Mouse (Mus musculus): Measurements from ENCODE around the gene Foxa1. TPM values are rescaled to one million over a fixed set of nuclear protein-coding genes. Genes with fewer than 3 reads are reported as not detected.

The Foxa1 gene
- polyA plus RNA-seq, 1 experiment from 2014 or later: 16.1 TPM

DNA sequence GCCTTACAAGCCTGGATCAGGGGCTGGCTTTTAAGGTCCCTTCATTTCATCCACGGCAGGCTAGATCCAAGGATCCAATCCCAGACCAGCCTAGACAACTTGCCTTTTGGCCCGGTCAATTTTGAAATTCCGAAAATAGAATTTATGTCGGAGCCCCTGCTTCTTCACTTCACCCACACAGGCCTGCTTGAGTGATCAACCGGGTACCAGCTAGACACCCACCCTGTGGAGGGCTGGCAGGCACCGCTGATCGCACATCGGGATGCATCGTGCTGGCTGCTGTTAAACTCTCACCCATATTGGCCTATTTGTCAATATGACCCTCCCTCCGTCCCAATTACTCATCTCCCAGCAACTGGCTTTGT, 3.1 kb downstream of the Foxa1 start:
- Histone ChIP-seq H3K4me3 (ENCODE audit: low read depth, low read length) (peak overlapping the region; percentile 52), H3K27me3 (ENCODE audit: control insufficient read depth, insufficient read depth, low read length) (peaks cover 8% of the 10 kb centered on the region; the same call in 1 of the 2 replicates), H3K27ac (replicated peaks) (peak overlapping the region; percentile 80), H3K36me3 (ENCODE audit: control insufficient read depth, insufficient read depth, low read length) (no peaks in the 10 kb centered on the region; the same call in 1 of the 2 replicates), H3K4me1 (replicated peaks; ENCODE audit: control insufficient read depth, insufficient read depth) (no peaks in the 10 kb centered on the region), H3K4me2 (replicated peaks; ENCODE audit: low read depth) (peak overlapping the region; percentile 60), H3K9ac (ENCODE audit: low read length) (peak overlapping the region; percentile 72), H3K9me3 (ENCODE audit: control insufficient read depth, low read length) (no peaks in the 10 kb centered on the region)
- ATAC-seq (ENCODE audit: low FRiP score, low TSS enrichment): no peak
- WGBS: 3% methylated on average over 10 of the region's 10 CpGs
- TF ChIP-seq CTCF (IDR thresholded peaks at IDR 0.05; ENCODE audit: low read depth) (no peak), EP300 (optimal IDR thresholded peaks at IDR 0.05) (no peak)
- DNase-seq (ENCODE audit: low spot score): peak; percentile 34

DNA sequence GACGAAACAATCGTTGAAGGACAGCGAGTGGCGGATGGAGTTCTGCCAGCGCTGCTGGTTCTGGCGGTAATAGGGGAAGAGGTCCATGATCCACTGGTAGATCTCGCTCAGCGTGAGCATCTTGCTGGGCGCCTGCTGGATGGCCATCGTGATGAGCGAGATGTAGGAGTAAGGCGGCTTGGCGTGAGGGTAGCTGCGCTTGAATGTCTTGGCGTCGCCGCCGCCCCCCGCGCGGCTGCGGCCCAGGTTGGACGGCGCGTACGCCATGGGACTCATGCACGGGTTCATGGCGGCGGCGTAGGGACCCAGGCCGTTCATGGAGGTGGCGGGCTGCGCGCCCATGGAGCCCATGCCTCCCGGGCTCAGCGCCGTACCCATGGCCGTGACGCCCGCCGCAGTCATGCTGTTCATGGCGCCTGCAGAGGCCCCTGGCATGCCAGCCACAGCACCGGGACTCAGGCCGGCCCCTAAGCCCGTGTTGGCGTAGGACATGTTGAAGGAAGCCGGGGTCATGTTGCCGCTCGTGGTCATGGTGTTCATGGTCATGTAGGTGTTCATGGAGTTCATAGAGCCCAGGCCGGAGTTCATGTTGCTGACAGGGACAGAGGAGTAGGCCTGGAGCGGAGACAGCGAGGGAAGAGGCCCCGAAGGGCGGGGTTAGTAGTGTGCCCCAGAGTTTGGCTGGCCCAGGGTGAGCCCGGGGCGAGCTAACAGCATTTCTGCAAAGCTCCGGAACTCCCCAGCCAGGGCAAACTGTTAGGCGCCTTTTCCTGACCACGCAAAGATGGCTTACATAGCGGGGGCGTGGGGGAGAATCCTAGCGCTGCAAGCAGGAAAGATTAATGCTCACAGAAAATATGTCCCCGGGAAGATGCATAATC, 3.7 kb downstream of the Foxa1 start:
- H3K9me3 ChIP-seq (ENCODE audit: control insufficient read depth, low read length): no peaks in the 10 kb centered on the region
- 2% methylated on average over 62 of the region's 63 CpGs for WGBS
- no peaks in the 10 kb centered on the region; the same call in 1 of the 2 replicates for H3K36me3 ChIP-seq (ENCODE audit: control insufficient read depth, insufficient read depth, low read length)
- H3K4me1 ChIP-seq (replicated peaks; ENCODE audit: control insufficient read depth, insufficient read depth): no peaks in the 10 kb centered on the region
- ATAC-seq (ENCODE audit: low FRiP score, low TSS enrichment): no peak
- H3K4me3 ChIP-seq (ENCODE audit: low read depth, low read length): peak overlapping the region; percentile 52
- H3K9ac ChIP-seq (ENCODE audit: low read length): peak overlapping the region; percentile 72
- H3K27me3 ChIP-seq (ENCODE audit: control insufficient read depth, insufficient read depth, low read length): peaks cover 8% of the 10 kb centered on the region; the same call in 1 of the 2 replicates
- peak overlapping the region; percentile 60 for H3K4me2 ChIP-seq (replicated peaks; ENCODE audit: low read depth)
- TF ChIP-seq CTCF (IDR thresholded peaks at IDR 0.05; ENCODE audit: low read depth): no peak
- no peak for TF ChIP-seq EP300 (optimal IDR thresholded peaks at IDR 0.05)
- peak; percentile 61 for DNase-seq (ENCODE audit: low spot score)
- peak overlapping the region; percentile 80 for H3K27ac ChIP-seq (replicated peaks)

DNA sequence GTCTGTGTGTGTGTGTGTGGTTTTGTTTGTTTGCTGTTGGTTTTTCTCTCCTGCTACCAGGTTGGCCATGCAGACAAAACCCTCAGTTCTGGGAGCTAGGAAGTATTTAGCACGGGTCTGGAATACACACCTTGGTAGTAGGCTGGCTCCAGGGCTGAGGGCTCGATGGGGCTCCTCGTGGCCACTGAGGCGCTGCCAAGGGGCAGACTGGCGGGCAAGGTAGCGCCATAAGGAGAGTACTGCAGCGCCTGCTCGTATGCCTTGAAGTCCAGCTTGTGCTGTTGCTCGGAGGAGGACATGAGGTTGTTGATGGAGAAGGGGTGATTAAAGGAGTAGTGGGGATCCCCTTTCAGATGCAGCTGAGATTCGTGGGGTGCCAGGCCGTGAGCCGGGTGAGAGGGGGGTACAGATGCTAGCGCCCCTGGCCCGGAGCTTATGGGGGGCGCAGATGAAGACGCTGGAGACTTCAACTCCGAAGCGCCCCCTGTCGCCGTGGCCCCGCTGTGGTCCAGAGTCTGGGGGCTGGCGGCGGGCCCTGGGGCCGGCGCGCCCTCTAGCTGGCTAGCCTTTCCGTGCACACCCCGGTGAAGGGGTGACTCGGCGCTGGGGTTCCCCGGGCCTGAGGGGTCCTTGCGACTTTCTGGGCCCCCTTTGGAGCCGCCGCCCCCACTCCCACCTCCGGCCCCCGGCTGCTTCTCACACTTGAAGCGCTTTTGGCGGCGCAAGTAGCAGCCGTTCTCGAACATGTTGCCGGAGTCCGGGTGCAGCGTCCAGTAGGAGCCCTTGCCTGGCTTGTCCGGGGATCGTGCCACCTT, 4.6 kb downstream of the Foxa1 start:
- peak overlapping the region; percentile 80 for H3K27ac ChIP-seq (replicated peaks)
- H3K36me3 ChIP-seq (ENCODE audit: control insufficient read depth, insufficient read depth, low read length): no peaks in the 10 kb centered on the region; the same call in 1 of the 2 replicates
- H3K9me3 ChIP-seq (ENCODE audit: control insufficient read depth, low read length): no peaks in the 10 kb centered on the region
- no peaks in the 10 kb centered on the region for H3K4me1 ChIP-seq (replicated peaks; ENCODE audit: control insufficient read depth, insufficient read depth)
- peak overlapping the region; percentile 52 for H3K4me3 ChIP-seq (ENCODE audit: low read depth, low read length)
- DNase-seq (ENCODE audit: low spot score): peak; percentile 77
- 3% methylated on average over 37 of the region's 46 CpGs for WGBS
- TF ChIP-seq CTCF (IDR thresholded peaks at IDR 0.05; ENCODE audit: low read depth) (peak; percentile 62), EP300 (optimal IDR thresholded peaks at IDR 0.05) (no peak)
- peaks cover 8% of the 10 kb centered on the region; the same call in 1 of the 2 replicates for H3K27me3 ChIP-seq (ENCODE audit: control insufficient read depth, insufficient read depth, low read length)
- H3K4me2 ChIP-seq (replicated peaks; ENCODE audit: low read depth): peak overlapping the region; percentile 60
- peak overlapping the region; percentile 72 for H3K9ac ChIP-seq (ENCODE audit: low read length)
- no peak for ATAC-seq (ENCODE audit: low FRiP score, low TSS enrichment)

DNA sequence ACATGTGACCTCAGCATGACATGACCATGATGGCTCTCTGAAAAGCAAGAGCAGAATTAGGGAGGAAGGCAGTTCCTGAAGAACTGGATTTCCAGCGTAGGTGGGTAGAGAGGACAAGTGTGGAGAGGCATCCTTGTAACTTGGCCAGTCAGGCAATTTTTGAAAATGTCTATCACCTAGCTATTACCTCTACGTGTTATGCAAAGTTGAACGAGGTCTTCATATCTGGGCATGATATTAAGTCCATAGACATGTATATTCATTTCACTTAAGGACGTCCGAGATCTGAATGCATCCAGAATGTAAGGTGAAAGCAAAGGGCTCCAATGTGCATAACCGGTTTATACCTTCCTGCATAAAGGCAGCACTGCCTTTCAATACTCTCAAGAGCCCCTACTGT, 5.6 kb downstream of the Foxa1 start:
- no peaks in the 10 kb centered on the region for H3K4me1 ChIP-seq (replicated peaks; ENCODE audit: control insufficient read depth, insufficient read depth)
- peaks cover 8% of the 10 kb centered on the region; the same call in 1 of the 2 replicates for H3K27me3 ChIP-seq (ENCODE audit: control insufficient read depth, insufficient read depth, low read length)
- H3K4me3 ChIP-seq (ENCODE audit: low read depth, low read length): peak overlapping the region; percentile 52
- WGBS: 8% methylated on average over 6 of the region's 6 CpGs
- no peaks in the 10 kb centered on the region; the same call in 1 of the 2 replicates for H3K36me3 ChIP-seq (ENCODE audit: control insufficient read depth, insufficient read depth, low read length)
- TF ChIP-seq CTCF (IDR thresholded peaks at IDR 0.05; ENCODE audit: low read depth): no peak
- no peak for TF ChIP-seq EP300 (optimal IDR thresholded peaks at IDR 0.05)
- no peaks in the 10 kb centered on the region for H3K9me3 ChIP-seq (ENCODE audit: control insufficient read depth, low read length)
- H3K9ac ChIP-seq (ENCODE audit: low read length): peak overlapping the region; percentile 2; the same call in 1 of the 2 replicates
- H3K4me2 ChIP-seq (replicated peaks; ENCODE audit: low read depth): peak overlapping the region; percentile 60
- H3K27ac ChIP-seq (replicated peaks): peak overlapping the region; percentile 49
- ATAC-seq (ENCODE audit: low FRiP score, low TSS enrichment) (no peak), DNase-seq (ENCODE audit: low spot score) (no peak)

DNA sequence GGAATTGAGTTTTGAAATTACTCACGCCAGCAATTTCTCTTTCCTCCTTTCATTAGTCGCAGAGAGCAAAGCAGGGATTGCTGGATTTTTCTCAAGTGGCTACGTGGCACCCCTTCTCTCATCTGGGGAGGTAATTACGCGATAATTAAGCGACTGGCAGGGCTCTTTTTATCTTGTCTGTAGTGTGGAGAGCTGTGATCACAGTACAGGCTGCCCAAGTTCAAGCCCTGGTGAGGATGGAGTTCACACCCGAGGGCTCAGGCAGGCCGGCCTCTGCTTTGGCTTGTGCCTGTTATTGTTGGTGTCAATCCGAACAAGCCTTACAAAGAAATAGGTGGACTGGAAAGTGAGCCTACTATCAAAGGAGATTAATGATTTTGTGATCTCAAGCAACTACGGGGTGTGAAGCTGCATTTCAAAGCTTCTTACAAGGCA, 7.1 kb downstream of the Foxa1 start:
- 6% methylated on average over 10 of the region's 10 CpGs for WGBS
- H3K9me3 ChIP-seq (ENCODE audit: control insufficient read depth, low read length): no peaks in the 10 kb centered on the region
- peak overlapping the region; percentile 44 for H3K4me3 ChIP-seq (ENCODE audit: low read depth, low read length)
- H3K9ac ChIP-seq (ENCODE audit: low read length): peak overlapping the region; percentile 73
- H3K36me3 ChIP-seq (ENCODE audit: control insufficient read depth, insufficient read depth, low read length): no peaks in the 10 kb centered on the region; the same call in 1 of the 2 replicates
- H3K27me3 ChIP-seq (ENCODE audit: control insufficient read depth, insufficient read depth, low read length): peaks cover 8% of the 10 kb centered on the region; the same call in 1 of the 2 replicates
- H3K27ac ChIP-seq (replicated peaks): peak overlapping the region; percentile 92
- TF ChIP-seq CTCF (IDR thresholded peaks at IDR 0.05; ENCODE audit: low read depth) (no peak), EP300 (optimal IDR thresholded peaks at IDR 0.05) (no peak)
- ATAC-seq (ENCODE audit: low FRiP score, low TSS enrichment): no peak
- peak overlapping the region; percentile 69 for H3K4me2 ChIP-seq (replicated peaks; ENCODE audit: low read depth)
- DNase-seq (ENCODE audit: low spot score): peak; percentile 53
- no peaks in the 10 kb centered on the region for H3K4me1 ChIP-seq (replicated peaks; ENCODE audit: control insufficient read depth, insufficient read depth)

Measured in stomach, postnatal 0 days (tissue).